Mouse (Mus musculus): ENCODE measurements around the gene Bcl2l15. TPM values are rescaled to one million over a fixed set of nuclear protein-coding genes. Genes with fewer than 3 reads are reported as not detected.

The Bcl2l15 gene
- polyA plus RNA-seq (2012; fragmentation: generic; extraction: Trizol), result 0.25 TPM

- no peak within 1 kb of the TSS for H3K4me2 ChIP-seq (ENCODE audit: low read depth)
- H3K27me3 ChIP-seq (ENCODE audit: control insufficient read depth, insufficient read depth, insufficient read length), result no peaks in the 10 kb centered on the region
- TF ChIP-seq POLR2AphosphoS2 (IDR thresholded peaks at IDR 0.05; ENCODE audit: insufficient read length, low read depth), result no peak
- TF ChIP-seq MYOG (IDR thresholded peaks at IDR 0.05; ENCODE audit: control insufficient read depth in 1 of 3, insufficient read depth in 1 of 3, insufficient read length in 2 of 3, low read depth in 2 of 3), result no peak
- no peak for TF ChIP-seq TCF12 (IDR thresholded peaks at IDR 0.05; ENCODE audit: insufficient read depth, poor library complexity, severe bottlenecking)
- TF ChIP-seq E2F4 (IDR thresholded peaks at IDR 0.05; ENCODE audit: insufficient read depth), result no peak
- no peak for TF ChIP-seq POLR2A (IDR thresholded peaks at IDR 0.05; ENCODE audit: insufficient read length, low read depth)
- TF ChIP-seq SRF (IDR thresholded peaks at IDR 0.05; ENCODE audit: control insufficient read depth, insufficient read length, low read depth), result no peak
- no peak for TF ChIP-seq REST (IDR thresholded peaks at IDR 0.05; ENCODE audit: insufficient read depth, insufficient read length)
- no peak for TF ChIP-seq TCF3 (IDR thresholded peaks at IDR 0.05; ENCODE audit: insufficient read length, low read depth)
- TF ChIP-seq MYOD1 (IDR thresholded peaks at IDR 0.05; ENCODE audit: control insufficient read depth in 1 of 3, insufficient read length in 2 of 3, low read depth in 2 of 3), result no peak
- no peaks in the 10 kb centered on the region for H3K79me2 ChIP-seq (ENCODE audit: control insufficient read depth, insufficient read depth)
- H3K36me3 ChIP-seq (ENCODE audit: control insufficient read depth, insufficient read depth), result no peaks in the 10 kb centered on the region
- no peak within 1 kb of the TSS for H3ac ChIP-seq (ENCODE audit: control insufficient read depth, insufficient read length)
- no peak within 1 kb of the TSS for H3K4me3 ChIP-seq
Observed at GRCm38 (mm10) chr3:103832426-103832825, at the start of gene Bcl2l15. Gene Bcl2l15 (plus strand): TSS chr3:103832601.

DNA sequence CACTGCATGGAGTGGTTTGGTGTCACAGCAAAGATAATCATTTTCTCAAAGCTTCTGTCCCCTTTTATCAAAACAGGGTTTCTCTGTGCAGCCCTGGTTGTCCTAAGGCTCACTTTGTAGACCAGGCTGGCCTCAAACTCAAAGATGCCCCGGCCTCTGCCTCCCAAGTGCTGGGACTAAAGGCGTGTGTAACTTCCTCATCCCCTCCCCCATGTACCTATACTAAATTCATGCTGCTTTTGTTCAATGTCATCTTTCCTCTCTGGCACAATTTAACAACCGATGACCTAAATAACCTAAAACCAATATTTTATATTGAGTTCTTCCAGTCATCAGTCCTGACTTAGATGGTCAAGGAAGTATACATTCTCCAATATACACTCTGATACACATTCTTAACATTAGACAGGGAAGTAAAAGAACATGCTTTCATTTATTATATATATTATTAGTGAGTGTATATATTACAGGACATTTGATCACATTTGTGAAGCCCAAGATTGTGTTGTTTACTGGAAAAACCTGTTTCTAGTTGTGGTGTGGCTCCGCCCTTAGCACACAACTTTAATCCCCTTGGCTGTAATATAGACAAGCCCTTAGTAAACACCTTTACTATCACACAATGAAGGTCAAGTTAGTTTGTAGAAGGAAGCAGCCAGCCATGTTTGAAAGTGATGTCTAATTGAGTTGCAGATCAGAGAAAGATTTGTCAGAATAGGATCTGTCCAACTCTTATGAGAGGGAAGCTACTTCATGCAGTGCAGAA lies 49.4 kb upstream of the Bcl2l15 start:
- no peak overlapping the region for H3K4me3 ChIP-seq
- H3K79me2 ChIP-seq (ENCODE audit: control insufficient read depth, insufficient read depth), result peaks cover 95% of the 10 kb centered on the region
- H3K27me3 ChIP-seq (ENCODE audit: control insufficient read depth, insufficient read depth, insufficient read length), result no peaks in the 10 kb centered on the region
- H3K36me3 ChIP-seq (ENCODE audit: control insufficient read depth, insufficient read depth), result peaks cover under 1% of the 10 kb centered on the region
- H3K4me2 ChIP-seq (ENCODE audit: low read depth), result no peak overlapping the region
- no peak overlapping the region for H3ac ChIP-seq (ENCODE audit: control insufficient read depth, insufficient read length)
- TF ChIP-seq E2F4 (IDR thresholded peaks at IDR 0.05; ENCODE audit: insufficient read depth), result no peak
- TF ChIP-seq TCF3 (IDR thresholded peaks at IDR 0.05; ENCODE audit: insufficient read length, low read depth), result no peak
- no peak for TF ChIP-seq MAX (IDR thresholded peaks at IDR 0.05; ENCODE audit: low read depth)

- no peak overlapping the region for H3K4me2 ChIP-seq (ENCODE audit: low read depth)
- H3ac ChIP-seq (ENCODE audit: control insufficient read depth, insufficient read length), result no peak overlapping the region
- H3K27me3 ChIP-seq (ENCODE audit: control insufficient read depth, insufficient read depth, insufficient read length), result no peaks in the 10 kb centered on the region
- TF ChIP-seq MYOG (IDR thresholded peaks at IDR 0.05; ENCODE audit: control insufficient read depth in 1 of 3, insufficient read depth in 1 of 3, insufficient read length in 2 of 3, low read depth in 2 of 3), result no peak
- no peak for TF ChIP-seq REST (IDR thresholded peaks at IDR 0.05; ENCODE audit: insufficient read depth, insufficient read length)
- no peak for TF ChIP-seq POLR2A (IDR thresholded peaks at IDR 0.05; ENCODE audit: insufficient read length, low read depth)
- no peak for TF ChIP-seq POLR2AphosphoS2 (IDR thresholded peaks at IDR 0.05; ENCODE audit: insufficient read length, low read depth)
- TF ChIP-seq TCF3 (IDR thresholded peaks at IDR 0.05; ENCODE audit: insufficient read length, low read depth), result no peak
- TF ChIP-seq MAX (IDR thresholded peaks at IDR 0.05; ENCODE audit: low read depth), result no peak
- no peak overlapping the region for H3K4me3 ChIP-seq
- peaks cover 84% of the 10 kb centered on the region for H3K79me2 ChIP-seq (ENCODE audit: control insufficient read depth, insufficient read depth)
- H3K36me3 ChIP-seq (ENCODE audit: control insufficient read depth, insufficient read depth), result no peaks in the 10 kb centered on the region
Observed at GRCm38 (mm10) chr3:103787225-103787624, 45.2 kb upstream of the Bcl2l15 start.

DNA sequence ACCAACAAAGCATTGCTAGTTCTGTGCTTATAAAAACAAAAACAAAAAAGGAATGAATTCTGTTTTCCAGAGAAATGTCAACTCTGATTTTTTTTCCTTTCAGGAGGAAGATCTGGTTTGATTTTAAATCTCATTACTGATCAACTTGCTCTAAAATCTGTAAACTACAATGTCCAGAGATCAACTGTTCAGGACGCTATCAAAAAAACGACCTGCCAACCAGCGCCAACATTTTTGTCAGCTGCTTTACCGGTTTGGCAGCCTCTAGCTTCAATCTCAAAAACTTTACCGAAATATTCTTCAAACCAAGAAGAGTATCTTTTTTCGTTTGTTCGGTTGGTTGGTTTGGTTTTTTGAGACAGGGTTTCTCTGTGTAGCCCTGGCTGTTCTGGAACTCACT lies 43.3 kb upstream of the Bcl2l15 start:
- Histone ChIP-seq H3K36me3 (ENCODE audit: control insufficient read depth, insufficient read depth) (no peaks in the 10 kb centered on the region), H3K27me3 (ENCODE audit: control insufficient read depth, insufficient read depth, insufficient read length) (no peaks in the 10 kb centered on the region), H3ac (ENCODE audit: control insufficient read depth, insufficient read length) (no peak overlapping the region), H3K4me3 (peak overlapping the region; percentile 65), H3K4me2 (ENCODE audit: low read depth) (peak overlapping the region; percentile 81), H3K79me2 (ENCODE audit: control insufficient read depth, insufficient read depth) (peaks cover 65% of the 10 kb centered on the region)
- no peak for TF ChIP-seq POLR2A (IDR thresholded peaks at IDR 0.05; ENCODE audit: insufficient read length, low read depth)
- no peak for TF ChIP-seq MYOD1 (IDR thresholded peaks at IDR 0.05; ENCODE audit: control insufficient read depth in 1 of 3, insufficient read length in 2 of 3, low read depth in 2 of 3)
- TF ChIP-seq TCF3 (IDR thresholded peaks at IDR 0.05; ENCODE audit: insufficient read length, low read depth), result no peak
- TF ChIP-seq MYOG (IDR thresholded peaks at IDR 0.05; ENCODE audit: control insufficient read depth in 1 of 3, insufficient read depth in 1 of 3, insufficient read length in 2 of 3, low read depth in 2 of 3), result no peak
- no peak for TF ChIP-seq CEBPB (IDR thresholded peaks at IDR 0.05; ENCODE audit: insufficient read depth, poor library complexity, severe bottlenecking)
- TF ChIP-seq SRF (IDR thresholded peaks at IDR 0.05; ENCODE audit: control insufficient read depth, insufficient read length, low read depth), result no peak
- no peak for TF ChIP-seq MAX (IDR thresholded peaks at IDR 0.05; ENCODE audit: low read depth)
- no peak for TF ChIP-seq POLR2AphosphoS2 (IDR thresholded peaks at IDR 0.05; ENCODE audit: insufficient read length, low read depth)
- TF ChIP-seq TCF12 (IDR thresholded peaks at IDR 0.05; ENCODE audit: insufficient read depth, poor library complexity, severe bottlenecking), result no peak
- no peak for TF ChIP-seq USF1 (IDR thresholded peaks at IDR 0.05; ENCODE audit: low read depth)
- no peak for TF ChIP-seq E2F4 (IDR thresholded peaks at IDR 0.05; ENCODE audit: insufficient read depth)
- no peak for TF ChIP-seq REST (IDR thresholded peaks at IDR 0.05; ENCODE audit: insufficient read depth, insufficient read length)

DNA sequence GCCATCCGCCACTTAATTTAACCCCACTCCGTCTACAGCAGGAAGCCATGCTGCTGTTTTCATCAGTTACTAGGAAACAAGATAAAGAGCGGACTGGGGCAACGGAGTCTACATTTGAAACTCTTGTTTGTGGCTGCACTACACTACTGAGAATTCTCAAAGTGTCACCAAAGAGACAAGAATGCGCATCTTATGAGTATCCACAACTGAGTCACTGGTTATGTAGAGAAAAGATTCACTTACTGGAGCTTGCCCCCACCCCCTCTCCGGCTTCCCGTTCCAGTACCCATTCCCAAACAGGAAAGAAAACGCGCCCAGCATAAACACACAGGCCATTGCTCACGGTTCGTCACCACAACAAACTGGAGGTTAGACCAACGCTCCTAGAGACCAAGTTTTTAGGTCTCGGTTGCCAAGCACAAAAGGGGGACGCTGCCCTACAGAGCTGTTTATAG lies 42.5 kb upstream of the Bcl2l15 start:
- TF ChIP-seq TCF12 (IDR thresholded peaks at IDR 0.05; ENCODE audit: insufficient read depth, poor library complexity, severe bottlenecking) (no peak), POLR2AphosphoS2 (IDR thresholded peaks at IDR 0.05; ENCODE audit: insufficient read length, low read depth) (peak; percentile 15), POLR2A (IDR thresholded peaks at IDR 0.05; ENCODE audit: insufficient read length, low read depth) (no peak)
- peak overlapping the region; percentile 65 for H3K4me3 ChIP-seq
- peaks cover 57% of the 10 kb centered on the region for H3K79me2 ChIP-seq (ENCODE audit: control insufficient read depth, insufficient read depth)
- H3ac ChIP-seq (ENCODE audit: control insufficient read depth, insufficient read length), result peak overlapping the region; percentile 79
- H3K36me3 ChIP-seq (ENCODE audit: control insufficient read depth, insufficient read depth), result no peaks in the 10 kb centered on the region
- no peaks in the 10 kb centered on the region for H3K27me3 ChIP-seq (ENCODE audit: control insufficient read depth, insufficient read depth, insufficient read length)
- peak overlapping the region; percentile 81 for H3K4me2 ChIP-seq (ENCODE audit: low read depth)
